Mouse (Mus musculus): ENCODE measurements around the gene Ifrd2. TPM values are rescaled to one million over a fixed set of nuclear protein-coding genes. Genes with fewer than 3 reads are reported as not detected.

Gene Ifrd2
- total and polyA plus RNA-seq, 2 experiments from 2014 or later: 6.5 to 8.4 TPM

DNA sequence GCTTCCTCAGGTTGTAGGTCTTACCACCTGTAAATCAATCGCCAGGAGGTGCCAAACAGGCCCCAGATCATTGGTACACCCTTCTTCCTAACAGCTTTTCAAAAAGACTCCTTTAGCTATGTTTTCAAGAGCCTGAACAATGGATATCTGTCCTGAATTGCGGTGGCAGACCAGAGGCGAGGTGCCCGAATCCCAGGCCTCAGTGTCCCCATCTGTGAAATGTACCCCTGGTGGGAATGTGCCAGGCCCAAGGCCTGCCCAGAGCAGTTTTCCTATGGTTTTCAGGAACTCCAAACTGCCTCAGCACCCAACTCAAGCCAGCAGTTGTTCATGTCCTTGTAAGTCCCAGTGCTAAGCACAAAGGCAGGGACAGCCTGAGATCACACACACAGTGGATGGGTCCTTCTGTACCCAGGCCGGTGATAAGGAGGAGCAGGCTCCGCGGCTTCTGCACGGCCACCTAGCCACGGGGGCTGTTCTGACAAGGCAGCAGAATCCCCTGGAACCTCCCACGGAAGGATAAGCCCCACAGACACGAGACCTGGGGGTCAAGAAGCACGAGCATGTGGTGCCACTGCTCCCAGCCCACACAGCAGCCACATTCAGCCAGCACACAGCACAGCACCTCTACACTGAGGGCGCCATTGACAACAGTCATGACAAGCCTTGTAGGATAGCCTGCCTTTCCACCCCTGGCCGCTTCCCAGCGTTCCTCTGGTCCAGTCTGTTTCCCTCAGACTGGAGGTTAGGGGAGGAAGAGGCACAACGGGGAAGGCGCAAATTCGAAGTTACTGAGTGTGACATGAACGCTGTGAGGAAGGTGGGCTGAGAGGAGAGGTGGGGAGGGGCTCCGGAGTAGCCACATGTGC lies 40.2 kb downstream of the Ifrd2 start:
- Histone ChIP-seq H3K4me2 (ENCODE audit: low read depth, low read length, poor library complexity, severe bottlenecking) (peak overlapping the region; percentile 37; the same call in 1 of the 2 replicates), H3K4me3 (ENCODE audit: low read depth, low read length) (no peak overlapping the region), H3K27ac (ENCODE audit: low read depth, low read length) (peak overlapping the region; percentile 95), H3K4me1 (ENCODE audit: insufficient read depth, low read length) (peaks cover 52% of the 10 kb centered on the region), H3K9ac (replicated peaks; ENCODE audit: low read length, poor library complexity, severe bottlenecking) (peak overlapping the region; percentile 34; the same call in 1 of the 2 replicates), H3K9me3 (ENCODE audit: low read length) (no peaks in the 10 kb centered on the region), H3K27me3 (ENCODE audit: insufficient read depth, low read length) (no peaks in the 10 kb centered on the region), H3K36me3 (ENCODE audit: insufficient read depth, low read length) (peaks cover 10% of the 10 kb centered on the region; the same call in 1 of the 2 replicates)
- DNase-seq (ENCODE audit: low spot score): no peak
- ATAC-seq (ENCODE audit: low FRiP score): no peak
- 11% methylated on average over 20 of the region's 20 CpGs for WGBS
- no peak for TF ChIP-seq CTCF (IDR thresholded peaks at IDR 0.05)

DNA sequence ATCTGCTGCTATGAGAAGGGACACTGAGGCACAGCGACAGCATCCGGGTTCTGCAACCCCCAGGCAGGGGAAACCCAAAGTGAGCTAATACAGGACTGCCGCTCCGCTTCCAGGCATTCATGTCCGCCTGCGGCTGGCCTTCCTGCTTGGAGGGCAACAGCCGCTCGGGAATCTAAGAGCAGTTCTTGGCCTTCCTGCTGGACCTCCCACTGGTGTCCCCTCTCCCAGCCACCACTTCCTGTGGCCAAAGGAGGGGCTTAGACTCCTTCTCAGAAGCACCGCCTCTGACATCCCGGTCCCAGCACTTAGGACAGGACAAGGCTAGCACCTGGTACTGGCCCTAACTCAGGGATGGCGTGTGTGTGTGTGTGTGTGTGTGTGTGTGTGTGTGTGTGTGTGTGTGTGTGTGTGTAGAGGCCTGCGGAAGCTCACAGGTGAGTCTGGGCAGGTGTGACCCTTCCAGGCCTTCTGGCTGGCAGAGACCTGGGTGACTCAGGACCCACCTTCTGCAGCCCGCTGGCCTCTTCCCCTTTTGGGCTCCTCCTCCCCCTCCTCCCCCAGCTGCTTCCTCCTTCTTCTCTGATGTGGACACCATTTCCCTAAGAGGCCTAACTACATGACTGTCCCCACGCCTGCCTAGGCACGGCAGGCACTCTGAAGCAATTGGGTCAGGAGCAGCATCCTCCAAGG lies 41.4 kb downstream of the Ifrd2 start:
- Histone ChIP-seq H3K27ac (ENCODE audit: low read depth, low read length) (peak overlapping the region; percentile 95), H3K4me2 (ENCODE audit: low read depth, low read length, poor library complexity, severe bottlenecking) (peak overlapping the region; percentile 18; the same call in 1 of the 2 replicates), H3K27me3 (ENCODE audit: insufficient read depth, low read length) (no peaks in the 10 kb centered on the region), H3K4me3 (ENCODE audit: low read depth, low read length) (no peak overlapping the region), H3K9ac (replicated peaks; ENCODE audit: low read length, poor library complexity, severe bottlenecking) (peak overlapping the region; percentile 50), H3K9me3 (ENCODE audit: low read length) (no peaks in the 10 kb centered on the region), H3K36me3 (ENCODE audit: insufficient read depth, low read length) (peaks cover 10% of the 10 kb centered on the region; the same call in 1 of the 2 replicates), H3K4me1 (ENCODE audit: insufficient read depth, low read length) (peaks cover 53% of the 10 kb centered on the region)
- ATAC-seq (ENCODE audit: low FRiP score) (no peak), DNase-seq (ENCODE audit: low spot score) (no peak)
- 38% methylated on average over 15 of the region's 15 CpGs for WGBS
- TF ChIP-seq CTCF (IDR thresholded peaks at IDR 0.05): no peak

DNA sequence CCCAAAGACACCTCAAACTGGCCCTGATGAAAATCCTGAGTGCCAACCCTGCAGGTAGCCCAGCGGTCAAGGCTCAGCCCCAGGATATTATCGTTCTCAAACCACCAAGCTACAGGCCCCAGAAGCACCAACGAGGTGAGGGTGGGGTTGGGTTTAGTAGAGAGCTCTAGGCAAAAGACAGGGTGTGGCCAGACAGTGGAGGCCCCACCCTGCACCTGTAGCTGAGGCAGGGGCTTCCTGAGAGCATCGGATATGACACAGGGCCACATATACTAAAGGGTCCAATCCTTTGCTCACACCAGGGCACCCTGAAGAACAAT lies 41.9 kb downstream of the Ifrd2 start:
- Histone ChIP-seq H3K27ac (ENCODE audit: low read depth, low read length) (peak overlapping the region; percentile 95), H3K9ac (replicated peaks; ENCODE audit: low read length, poor library complexity, severe bottlenecking) (no peak overlapping the region), H3K4me2 (ENCODE audit: low read depth, low read length, poor library complexity, severe bottlenecking) (peak overlapping the region; percentile 34; the same call in 1 of the 2 replicates), H3K4me1 (ENCODE audit: insufficient read depth, low read length) (peaks cover 56% of the 10 kb centered on the region), H3K9me3 (ENCODE audit: low read length) (no peaks in the 10 kb centered on the region), H3K27me3 (ENCODE audit: insufficient read depth, low read length) (no peaks in the 10 kb centered on the region), H3K4me3 (ENCODE audit: low read depth, low read length) (no peak overlapping the region), H3K36me3 (ENCODE audit: insufficient read depth, low read length) (peaks cover 7% of the 10 kb centered on the region; the same call in 1 of the 2 replicates)
- DNase-seq (ENCODE audit: low spot score) (no peak), ATAC-seq (ENCODE audit: low FRiP score) (no peak)
- WGBS: 29% methylated on average over 4 of the region's 4 CpGs
- TF ChIP-seq CTCF (IDR thresholded peaks at IDR 0.05): no peak

DNA sequence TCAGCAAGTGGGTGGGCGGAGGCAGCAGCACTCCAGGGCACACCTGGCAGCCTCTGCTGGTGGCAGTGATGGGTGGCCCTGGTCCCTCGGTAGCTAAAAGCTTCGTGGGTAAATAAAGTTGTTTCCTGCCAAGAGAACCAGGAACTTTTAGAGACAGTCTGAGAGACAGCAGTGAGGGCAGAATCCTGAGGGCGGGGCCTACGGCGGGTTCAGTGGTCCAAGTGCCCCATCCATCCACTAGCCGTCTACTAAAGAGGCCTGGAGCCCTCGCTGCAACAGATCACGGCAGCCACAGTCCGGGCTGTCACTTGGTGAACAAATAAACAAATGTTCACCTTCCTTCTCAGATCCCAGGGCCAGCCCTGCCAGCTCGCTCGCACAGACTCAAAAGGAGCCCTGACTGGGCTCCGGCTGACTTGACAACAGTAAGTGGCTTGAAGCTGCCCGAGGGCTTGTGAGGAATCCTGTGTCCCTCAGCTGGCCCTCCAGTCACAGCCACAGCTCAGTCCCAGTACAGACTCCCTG lies 42.5 kb downstream of the Ifrd2 start:
- H3K36me3 ChIP-seq (ENCODE audit: insufficient read depth, low read length): peaks cover 5% of the 10 kb centered on the region; the same call in 1 of the 2 replicates
- no peak for TF ChIP-seq CTCF (IDR thresholded peaks at IDR 0.05)
- peak overlapping the region; percentile 34 for H3K4me2 ChIP-seq (ENCODE audit: low read depth, low read length, poor library complexity, severe bottlenecking)
- peaks cover 56% of the 10 kb centered on the region for H3K4me1 ChIP-seq (ENCODE audit: insufficient read depth, low read length)
- no peak overlapping the region for H3K4me3 ChIP-seq (ENCODE audit: low read depth, low read length)
- no peaks in the 10 kb centered on the region for H3K27me3 ChIP-seq (ENCODE audit: insufficient read depth, low read length)
- peak overlapping the region; percentile 95 for H3K27ac ChIP-seq (ENCODE audit: low read depth, low read length)
- 8% methylated on average over 14 of the region's 14 CpGs for WGBS
- H3K9me3 ChIP-seq (ENCODE audit: low read length): no peaks in the 10 kb centered on the region
- H3K9ac ChIP-seq (replicated peaks; ENCODE audit: low read length, poor library complexity, severe bottlenecking): peak overlapping the region; percentile 42; the same call in 1 of the 2 replicates
- DNase-seq (ENCODE audit: low spot score): peak; percentile 67
- ATAC-seq (ENCODE audit: low FRiP score): 0 out of 2 replicates have a peak, but pooled peaks have one; percentile 5

DNA sequence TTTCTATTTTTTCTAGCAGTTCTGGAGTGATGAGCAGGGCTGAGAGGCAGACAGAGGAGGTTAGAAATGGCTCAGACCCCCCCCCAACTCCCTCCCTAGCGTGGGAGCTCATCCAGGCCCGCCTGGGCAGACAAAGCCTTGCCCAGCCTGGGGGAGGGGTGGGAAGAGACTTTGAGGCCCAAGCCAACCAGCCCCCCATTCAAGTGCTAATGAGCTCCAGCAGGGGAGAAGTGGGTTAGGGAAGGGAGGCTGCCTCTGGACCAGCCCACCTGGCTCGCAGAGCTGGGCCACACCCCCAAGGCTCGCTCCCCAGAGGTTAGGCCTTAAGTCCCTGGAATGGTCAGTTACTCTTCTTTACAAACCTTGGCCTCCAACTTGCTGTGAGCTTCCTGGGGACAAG lies 43.1 kb downstream of the Ifrd2 start:
- ATAC-seq (ENCODE audit: low FRiP score) (peak; percentile 11; the same call in 1 of the 2 replicates), DNase-seq (ENCODE audit: low spot score) (peak; percentile 84)
- Histone ChIP-seq H3K9me3 (ENCODE audit: low read length) (no peaks in the 10 kb centered on the region), H3K27me3 (ENCODE audit: insufficient read depth, low read length) (no peaks in the 10 kb centered on the region), H3K4me3 (ENCODE audit: low read depth, low read length) (no peak overlapping the region), H3K4me1 (ENCODE audit: insufficient read depth, low read length) (peaks cover 56% of the 10 kb centered on the region), H3K4me2 (ENCODE audit: low read depth, low read length, poor library complexity, severe bottlenecking) (peak overlapping the region; percentile 34), H3K36me3 (ENCODE audit: insufficient read depth, low read length) (no peaks in the 10 kb centered on the region), H3K27ac (ENCODE audit: low read depth, low read length) (peak overlapping the region; percentile 95), H3K9ac (replicated peaks; ENCODE audit: low read length, poor library complexity, severe bottlenecking) (peak overlapping the region; percentile 42; the same call in 1 of the 2 replicates)
- TF ChIP-seq CTCF (IDR thresholded peaks at IDR 0.05): no peak
- 7% methylated on average over 4 of the region's 4 CpGs for WGBS

All from midbrain, postnatal 0 days (tissue).